Mouse (Mus musculus): ENCODE data around the gene Gm14781. TPM values are rescaled to one million over a fixed set of nuclear protein-coding genes. Genes with fewer than 3 reads are reported as not detected.
"Not testable (repeated sequence)": the region's sequence is repeated elsewhere in the genome, so short reads cannot be mapped to it uniquely, and the experiment has no call there.

The Gm14781 gene
- polyA plus RNA-seq (2015; fragmentation: Nextera tagmentation; extraction: Ambion mirVana) = not detected in 2 replicates

DNA sequence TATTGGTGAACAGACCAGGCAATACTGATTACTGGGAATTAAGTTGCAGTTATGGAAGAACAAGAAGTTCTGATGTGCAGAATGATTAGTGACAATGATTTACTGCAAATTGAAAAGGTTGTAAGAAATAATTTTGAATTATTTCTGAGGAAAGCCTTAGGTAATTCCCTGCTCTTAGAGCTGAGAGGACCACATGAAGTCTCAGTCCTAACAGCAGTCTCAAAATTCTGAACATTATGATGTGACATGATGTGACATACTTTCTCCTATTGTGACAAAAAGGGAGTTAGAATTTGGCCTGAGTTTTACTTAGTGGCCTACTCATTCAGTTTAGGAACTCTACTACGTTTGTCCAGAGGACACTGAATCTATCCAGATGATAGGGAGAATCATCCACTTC lies at the start of gene Gm14781:
Gm14781 (plus strand) TSS at position 301 of the 400 bp plus-strand sequence.
- not testable (repeated sequence) for H3K9me3 ChIP-seq (replicated peaks; ENCODE audit: control insufficient read depth, low read length); H3K4me1 ChIP-seq (ENCODE audit: control insufficient read depth, low read depth, low read length); H3K4me2 ChIP-seq (ENCODE audit: low read depth, low read length); ATAC-seq (ENCODE audit: low read depth); H3K9ac ChIP-seq (ENCODE audit: low read depth, low read length); H3K27me3 ChIP-seq (ENCODE audit: control insufficient read depth, insufficient read depth, low read depth, low read length); H3K36me3 ChIP-seq (ENCODE audit: control insufficient read depth, insufficient read depth); H3K27ac ChIP-seq (ENCODE audit: low read length); H3K4me3 ChIP-seq (ENCODE audit: low read depth, low read length)
- WGBS (ENCODE audit: insufficient replicate concordance) = 50% methylated on average over 1 of the region's 1 CpGs

- not testable (repeated sequence) for H3K9ac ChIP-seq (ENCODE audit: low read depth, low read length); H3K36me3 ChIP-seq (ENCODE audit: control insufficient read depth, insufficient read depth); H3K4me1 ChIP-seq (ENCODE audit: control insufficient read depth, low read depth, low read length); H3K4me2 ChIP-seq (ENCODE audit: low read depth, low read length); ATAC-seq (ENCODE audit: low read depth); H3K9me3 ChIP-seq (replicated peaks; ENCODE audit: control insufficient read depth, low read length); H3K27ac ChIP-seq (ENCODE audit: low read length); H3K4me3 ChIP-seq (ENCODE audit: low read depth, low read length); H3K27me3 ChIP-seq (ENCODE audit: control insufficient read depth, insufficient read depth, low read depth, low read length)
Observed at GRCm38 (mm10) chrX:91654964-91655575, 23.1 kb downstream of the Gm14781 start.

Other genes with a start within 250 kb of the Gm14781 start
- gene Gm5072, start 239.7 kb upstream of the Gm14781 start, polyA plus RNA-seq (2015; fragmentation: Nextera tagmentation; extraction: Ambion mirVana) = not detected in 2 replicates
- gene Gm8914, start 152.1 kb upstream of the Gm14781 start, polyA plus RNA-seq (2015; fragmentation: Nextera tagmentation; extraction: Ambion mirVana) = not detected in 2 replicates
- not detected in 2 replicates for gene 1700084M14Rik, start 56.3 kb upstream of the Gm14781 start, polyA plus RNA-seq (2015; fragmentation: Nextera tagmentation; extraction: Ambion mirVana)
- not detected in 2 replicates for gene Mageb5, start 150.8 kb downstream of the Gm14781 start, polyA plus RNA-seq (2015; fragmentation: Nextera tagmentation; extraction: Ambion mirVana)